Mouse (Mus musculus): ENCODE results near the gene Tmem109.

DNA sequence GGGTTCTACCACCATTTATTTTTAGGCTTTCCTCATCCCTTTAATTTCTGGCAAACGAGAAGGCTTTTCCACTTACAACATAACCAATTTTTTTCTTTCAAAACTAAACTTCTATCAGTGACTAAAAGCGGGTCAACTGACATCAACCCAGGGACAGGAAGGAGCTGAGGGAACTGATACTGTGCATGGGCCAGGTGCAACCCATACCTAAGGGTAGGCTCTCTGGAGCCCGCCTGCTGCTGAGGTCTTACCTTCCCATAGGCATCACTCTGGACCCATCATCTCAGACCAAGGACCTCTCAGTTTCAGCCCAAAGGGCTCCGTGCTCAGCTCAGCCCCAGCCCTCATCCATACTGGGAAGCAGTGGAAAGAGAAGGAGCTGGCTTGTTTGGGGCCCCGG lies 53.5 kb downstream of the Tmem109 start:
- TF ChIP-seq POLR2A (IDR thresholded peaks at IDR 0.05; ENCODE audit: extremely low read depth, insufficient read depth, low read length) (no peak), CTCF (IDR thresholded peaks at IDR 0.05; ENCODE audit: extremely low read depth, insufficient read depth, low read length) (no peak)
